8 mouse cellular contexts compared by ENCODE assay signal in genomic region chr8:108716291-108716811, GRCm38 (mm10).
DNase-seq lines count a peak whose midpoint lies in the region; ATAC-seq and TF ChIP-seq lines count a peak whose summit lies in the region.

No protein-coding gene starts in this region.

- H3K36me3 ChIP-seq in liver, embryonic 12.5 days: no peaks in the 10 kb centered on the region
- no peaks in the 10 kb centered on the region for H3K36me3 ChIP-seq in liver, postnatal 0 days (replicated peaks; ENCODE audit: insufficient read depth, low read length)
- no peaks in the 10 kb centered on the region for H3K36me3 ChIP-seq in intestine, embryonic 16.5 days (ENCODE audit: control insufficient read depth, insufficient read depth, low read length)
- no peaks in the 10 kb centered on the region for H3K36me3 ChIP-seq in neural tube, embryonic 14.5 days (ENCODE audit: control insufficient read depth, insufficient read depth, low read length)

- no peak overlapping the region for H3K4me3 ChIP-seq in liver, embryonic 12.5 days
- no peak overlapping the region for H3K4me3 ChIP-seq in liver, postnatal 0 days (ENCODE audit: low read depth, low read length)
- H3K4me3 ChIP-seq in embryonic fibroblast, embryonic 13.5 days (ENCODE audit: insufficient read depth, low read length): peak overlapping the region; percentile 65
- 0 out of 2 replicates have a peak overlapping the region, but pooled peaks have one; percentile 87 for H3K4me3 ChIP-seq in intestine, embryonic 16.5 days (ENCODE audit: low read length)
- H3K4me3 ChIP-seq in neural tube, embryonic 14.5 days (ENCODE audit: low read depth, low read length): peak overlapping the region; percentile 79

- peaks cover 74% of the 10 kb centered on the region for H3K4me1 ChIP-seq in liver, embryonic 12.5 days
- peaks cover 29% of the 10 kb centered on the region for H3K4me1 ChIP-seq in liver, postnatal 0 days (ENCODE audit: insufficient read depth)
- H3K4me1 ChIP-seq in embryonic fibroblast, embryonic 13.5 days (ENCODE audit: control insufficient read depth, insufficient read depth, low read length): peaks cover 16% of the 10 kb centered on the region
- H3K4me1 ChIP-seq in intestine, embryonic 16.5 days (ENCODE audit: control insufficient read depth, insufficient read depth, low read length): peaks cover 54% of the 10 kb centered on the region
- H3K4me1 ChIP-seq in neural tube, embryonic 14.5 days (ENCODE audit: control insufficient read depth, insufficient read depth, low read length): peaks cover 49% of the 10 kb centered on the region; the same call in 1 of the 2 replicates

- no peak for ATAC-seq in liver, embryonic 12.5 days
- no peak for ATAC-seq in liver, postnatal 0 days
- ATAC-seq in intestine, embryonic 16.5 days: no peak
- no peak for ATAC-seq in neural tube, embryonic 14.5 days (ENCODE audit: low read depth)
- ATAC-seq in megakaryocyte-erythroid progenitor cell, adult 5-6 weeks (replicated peaks; ENCODE audit: low FRiP score, low TSS enrichment, poor library complexity, severe bottlenecking): no peak

- no peak for TF ChIP-seq CTCF in liver, postnatal 0 days (IDR thresholded peaks at IDR 0.05; ENCODE audit: low read depth)
- no peak for TF ChIP-seq CTCF in embryonic fibroblast, embryonic 13.5 days (IDR thresholded peaks at IDR 0.05; ENCODE audit: borderline replicate concordance, insufficient read depth, low read length)

- intact Hi-C loops in left cerebral cortex, postnatal 14 days (cut with DNase I): loop anchor here (5.0 kb wide), 1 partner anchor 196 kb away; no protein-coding TSS in a partner anchor

- no peaks in the 10 kb centered on the region for H3K9me3 ChIP-seq in liver, embryonic 12.5 days (replicated peaks)
- no peaks in the 10 kb centered on the region for H3K9me3 ChIP-seq in liver, postnatal 0 days (ENCODE audit: low read length)
- no peaks in the 10 kb centered on the region for H3K9me3 ChIP-seq in intestine, embryonic 16.5 days (ENCODE audit: control insufficient read depth, low read length)
- no peaks in the 10 kb centered on the region for H3K9me3 ChIP-seq in neural tube, embryonic 14.5 days (ENCODE audit: control insufficient read depth, low read length)

- peaks cover 88% of the 10 kb centered on the region for H3K27me3 ChIP-seq in liver, embryonic 12.5 days (replicated peaks)
- 0 out of 2 replicates have a peak, but pooled peaks cover 3% of the 10 kb centered on the region for H3K27me3 ChIP-seq in liver, postnatal 0 days (ENCODE audit: insufficient read depth, low read length)
- no peaks in the 10 kb centered on the region for H3K27me3 ChIP-seq in intestine, embryonic 16.5 days (replicated peaks; ENCODE audit: control insufficient read depth, insufficient read depth, low read length)
- H3K27me3 ChIP-seq in neural tube, embryonic 14.5 days (ENCODE audit: control insufficient read depth, insufficient read depth, low read length): peaks cover 4% of the 10 kb centered on the region; the same call in 1 of the 2 replicates

- no peak overlapping the region for H3K9ac ChIP-seq in liver, embryonic 12.5 days
- no peak overlapping the region for H3K9ac ChIP-seq in liver, postnatal 0 days (replicated peaks)
- peak overlapping the region; percentile 6; the same call in 1 of the 2 replicates for H3K9ac ChIP-seq in intestine, embryonic 16.5 days (ENCODE audit: low read depth, low read length)
- H3K9ac ChIP-seq in neural tube, embryonic 14.5 days (replicated peaks; ENCODE audit: low read depth, low read length): peak overlapping the region; percentile 92

- TF ChIP-seq POLR2A in embryonic fibroblast, embryonic 13.5 days (IDR thresholded peaks at IDR 0.05; ENCODE audit: low read depth, low read length): peak; percentile 47; the same call in 1 of the 2 replicates

- H3K27ac ChIP-seq in liver, embryonic 12.5 days: no peak overlapping the region
- H3K27ac ChIP-seq in liver, postnatal 0 days (ENCODE audit: low read depth): no peak overlapping the region
- H3K27ac ChIP-seq in embryonic fibroblast, embryonic 13.5 days (ENCODE audit: insufficient read depth, low read length): peak overlapping the region; percentile 78
- no peak overlapping the region for H3K27ac ChIP-seq in intestine, embryonic 16.5 days (ENCODE audit: low read length)
- H3K27ac ChIP-seq in neural tube, embryonic 14.5 days (ENCODE audit: low read depth, low read length): peak overlapping the region; percentile 34

- H3K4me2 ChIP-seq in liver, embryonic 12.5 days: peak overlapping the region; percentile 29
- no peak overlapping the region for H3K4me2 ChIP-seq in liver, postnatal 0 days (ENCODE audit: low read depth, low read length)
- H3K4me2 ChIP-seq in intestine, embryonic 16.5 days (ENCODE audit: low read depth, low read length): peak overlapping the region; percentile 95
- peak overlapping the region; percentile 97 for H3K4me2 ChIP-seq in neural tube, embryonic 14.5 days (ENCODE audit: low read depth, low read length)

- DNase-seq in liver, postnatal 0 days: no peak
- DNase-seq in right cerebral cortex, postnatal 10 days (ENCODE audit: low spot score in 2 of 2): no peak
- no peak for DNase-seq in left cerebral cortex, postnatal 14 days (ENCODE audit: low spot score in 2 of 2)

- WGBS in liver, embryonic 12.5 days (ENCODE audit: insufficient replicate concordance): 43% methylated on average over 7 of the region's 7 CpGs
- 48% methylated on average over 7 of the region's 7 CpGs for WGBS in liver, postnatal 0 days (ENCODE audit: insufficient replicate concordance)
- WGBS in intestine, embryonic 16.5 days: 28% methylated on average over 7 of the region's 7 CpGs
- WGBS in neural tube, embryonic 14.5 days: 48% methylated on average over 7 of the region's 7 CpGs

- no peak for TF ChIP-seq EP300 in liver, postnatal 0 days (IDR thresholded peaks at IDR 0.05; ENCODE audit: low read depth)

Comparison
In these comparisons a context has a peak if more than half of its experiments do, and no peak if none do; other contexts are left out.
1. H3K27ac ChIP-seq: peak in embryonic fibroblast, embryonic 13.5 days (single experiment) and neural tube, embryonic 14.5 days (single experiment); none in liver, embryonic 12.5 days (single experiment), liver, postnatal 0 days (single experiment) and intestine, embryonic 16.5 days (single experiment).
2. H3K4me3 ChIP-seq: peak in embryonic fibroblast, embryonic 13.5 days (single experiment), intestine, embryonic 16.5 days (single experiment) and neural tube, embryonic 14.5 days (single experiment); none in liver, embryonic 12.5 days (single experiment) and liver, postnatal 0 days (single experiment).
3. H3K9ac ChIP-seq: peak in intestine, embryonic 16.5 days (single experiment) and neural tube, embryonic 14.5 days (single experiment); none in liver, embryonic 12.5 days (single experiment) and liver, postnatal 0 days (single experiment).